Mouse (Mus musculus) heart, embryonic 12.5 days (tissue): ENCODE results near the gene Kdelc1. TPM values are rescaled to one million over a fixed set of nuclear protein-coding genes. Genes with fewer than 3 reads are reported as not detected.

ENCODE experiments used
- ATAC-seq: fragments of 200-750 bp; cut with Nextera tagmentation; 2 replicates; pipeline ENCODE4 v1.8.0; 2017; ENCODE audit warnings: moderate TSS enrichment, moderate library complexity; ENCODE audit not compliant: insufficient number of reproducible peaks, low FRiP score
- H3K27ac ChIP-seq: fragments of 300-500 bp; sonication (generic); 2 replicates; pipeline ENCODE4 v1.5.1; 2016; ENCODE audit warnings: mild to moderate bottlenecking, moderate library complexity; ENCODE audit not compliant: poor library complexity, severe bottlenecking
- H3K27me3 ChIP-seq: fragments of 300-500 bp; sonication (generic); replicated peaks from 2 replicates; pipeline ENCODE4 v1.6.1; 2016; ENCODE audit warnings: mild to moderate bottlenecking, moderate library complexity
- H3K36me3 ChIP-seq: fragments of 300-500 bp; sonication (generic); 2 replicates; pipeline ENCODE4 v1.6.1; 2016; ENCODE audit warnings: mild to moderate bottlenecking, moderate library complexity
- H3K4me1 ChIP-seq: fragments of 300-500 bp; sonication (generic); replicated peaks from 2 replicates; pipeline ENCODE4 v1.6.1; 2016; ENCODE audit warnings: mild to moderate bottlenecking
- H3K4me2 ChIP-seq: fragments of 300-500 bp; sonication (generic); 2 replicates; pipeline ENCODE4 v1.6.1; 2016; ENCODE audit warnings: mild to moderate bottlenecking, moderate library complexity
- H3K4me3 ChIP-seq: fragments of 300-500 bp; sonication (generic); 2 replicates; pipeline ENCODE4 v1.5.1; 2016; ENCODE audit warnings: mild to moderate bottlenecking
- H3K9ac ChIP-seq: fragments of 300-500 bp; sonication (generic); 2 replicates; pipeline ENCODE4 v1.6.1; 2016; ENCODE audit warnings: mild to moderate bottlenecking, moderate library complexity
- H3K9me3 ChIP-seq: fragments of 300-500 bp; sonication (generic); replicated peaks from 2 replicates; pipeline ENCODE4 v1.6.1; 2016; ENCODE audit warnings: mild to moderate bottlenecking, moderate library complexity
- WGBS: fragments of 180-500 bp; shearing (Covaris S2); methylation state at CpG from one replicate; pipeline ENCODE4 v1.1.7; 2016; 5-methylcytosine and 5-hydroxymethylcytosine counted together
- polyA plus RNA-seq: library from polyadenylated mRNA; unstranded; fragments of >200 nt; fragmentation: Nextera tagmentation; extraction: Ambion mirVana; gene quantifications from 2 replicates; pipeline ENCODE4 v1.2.1, GENCODE M21; 2016

The Kdelc1 gene
- polyA plus RNA-seq, 1 experiment from 2014 or later, result 54.7 TPM

GRCm38 (mm10) chr1:44129929-44130581, 11.4 kb upstream of the Kdelc1 start:
- Histone ChIP-seq H3K4me1 (no peaks in the 10 kb centered on the region), H3K9ac (no peak overlapping the region), H3K4me3 (no peak overlapping the region), H3K27ac (no peak overlapping the region), H3K27me3 (no peaks in the 10 kb centered on the region), H3K4me2 (no peak overlapping the region), H3K36me3 (peaks cover 40% of the 10 kb centered on the region), H3K9me3 (no peaks in the 10 kb centered on the region)
- no peak for ATAC-seq
- WGBS, result 56% methylated on average over 4 of the region's 4 CpGs

DNA sequence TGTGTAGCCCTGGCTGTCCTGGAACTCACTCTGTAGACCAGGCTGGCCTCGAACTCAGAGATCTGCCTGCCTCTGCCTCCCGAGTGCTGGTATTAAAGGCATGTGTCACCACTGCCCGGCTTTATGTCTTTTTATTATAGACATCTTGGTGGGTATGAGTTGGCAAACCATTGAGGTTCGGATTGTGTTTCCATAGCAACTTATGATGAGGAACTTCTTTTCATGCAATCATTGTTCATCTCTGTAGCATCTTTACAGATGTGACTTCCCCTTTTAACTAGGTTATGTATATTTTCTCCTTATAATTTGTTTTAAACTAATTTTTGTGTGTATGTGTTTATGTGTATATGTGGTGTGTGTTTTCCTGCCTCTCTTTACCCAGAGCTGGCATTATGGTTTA, 7.0 kb upstream of the Kdelc1 start:
- Histone ChIP-seq H3K4me2 (no peak overlapping the region), H3K27me3 (no peaks in the 10 kb centered on the region), H3K36me3 (peaks cover 43% of the 10 kb centered on the region), H3K4me3 (no peak overlapping the region), H3K9me3 (no peaks in the 10 kb centered on the region), H3K4me1 (no peaks in the 10 kb centered on the region), H3K27ac (no peak overlapping the region), H3K9ac (no peak overlapping the region)
- 85% methylated on average over 4 of the region's 4 CpGs for WGBS
- ATAC-seq, result no peak

DNA sequence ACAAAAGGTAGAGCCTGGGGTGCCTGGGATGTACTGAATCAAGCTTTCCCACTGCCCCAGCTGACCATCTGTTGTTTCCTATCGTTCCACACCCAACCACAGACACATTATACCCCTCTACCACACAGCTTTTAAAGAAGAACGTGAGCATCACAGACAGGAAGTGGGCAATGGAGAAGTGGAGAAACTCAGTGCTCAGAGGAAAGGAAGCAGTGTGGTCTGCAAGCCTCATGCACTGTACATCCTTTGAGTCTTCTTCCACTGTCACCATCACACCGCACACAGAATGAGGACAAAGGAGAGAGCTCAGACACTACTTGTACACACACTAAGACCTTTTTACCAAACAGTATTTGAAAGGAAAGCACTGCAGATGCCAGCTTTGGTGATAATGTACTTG, 3.6 kb upstream of the Kdelc1 start:
- Histone ChIP-seq H3K9ac (no peak overlapping the region), H3K9me3 (no peaks in the 10 kb centered on the region), H3K36me3 (peaks cover 30% of the 10 kb centered on the region), H3K4me2 (no peak overlapping the region), H3K27ac (no peak overlapping the region), H3K4me1 (0 out of 2 replicates have a peak, but pooled peaks cover 2% of the 10 kb centered on the region), H3K27me3 (no peaks in the 10 kb centered on the region), H3K4me3 (no peak overlapping the region)
- 68% methylated on average over 3 of the region's 3 CpGs for WGBS
- ATAC-seq, result no peak

- Histone ChIP-seq H3K4me2 (peak overlapping the region; percentile 77), H3K4me1 (0 out of 2 replicates have a peak, but pooled peaks cover 2% of the 10 kb centered on the region), H3K4me3 (peak overlapping the region; percentile 78), H3K9me3 (no peaks in the 10 kb centered on the region), H3K36me3 (peaks cover 30% of the 10 kb centered on the region), H3K27ac (peak overlapping the region; percentile 98), H3K27me3 (no peaks in the 10 kb centered on the region), H3K9ac (peak overlapping the region; percentile 86)
- 8% methylated on average over 6 of the region's 6 CpGs for WGBS
- ATAC-seq, result 0 out of 2 replicates have a peak, but pooled peaks have one; percentile 1
Measured at GRCm38 (mm10) chr1:44120074-44120406, 1.4 kb upstream of the Kdelc1 start.

DNA sequence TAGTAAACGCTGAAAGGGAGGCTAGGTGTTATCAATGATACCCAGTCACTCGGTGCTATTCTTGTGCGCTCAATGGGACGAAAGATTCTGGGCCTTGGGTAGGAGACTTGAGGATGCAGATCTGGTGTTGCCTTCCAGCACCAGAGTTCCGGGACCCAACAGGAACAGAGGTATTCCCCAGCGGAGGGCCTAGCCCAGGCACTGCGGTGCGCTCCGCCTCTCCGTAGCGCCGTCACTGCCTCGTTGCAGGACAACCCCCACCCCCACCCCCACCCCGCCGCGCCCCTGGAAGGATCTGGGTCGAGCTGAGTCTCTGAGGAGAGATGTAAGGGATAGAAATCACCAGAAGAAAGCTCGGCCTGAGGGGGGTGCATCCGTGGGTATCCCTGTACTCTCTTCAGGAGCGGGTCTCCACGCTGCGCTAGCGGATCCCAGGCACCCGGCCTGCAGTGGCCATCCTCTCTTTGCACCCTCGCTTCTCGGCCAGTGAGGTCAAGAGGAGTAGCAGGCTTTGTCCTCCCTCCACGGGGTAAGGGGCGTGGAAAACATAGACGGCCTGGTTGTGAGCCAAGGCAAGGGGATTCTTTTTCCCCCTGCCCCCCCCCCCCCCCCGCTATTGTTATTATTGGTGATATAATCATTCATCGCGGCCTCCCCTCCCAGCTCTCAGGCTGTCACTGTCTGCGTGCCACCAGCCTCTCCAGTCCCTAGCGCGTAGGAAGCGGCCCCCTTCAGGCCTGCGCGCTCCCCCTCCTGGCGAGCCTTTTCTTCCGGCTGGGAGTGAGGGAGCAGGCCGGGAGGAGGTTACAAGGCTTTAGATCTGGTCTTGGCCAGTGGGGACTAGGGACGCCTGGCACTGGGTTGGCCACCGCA, 829 bp upstream of the Kdelc1 start:
- WGBS, result 0% methylated on average over 42 of the region's 43 CpGs

GRCm38 (mm10) chr1:44117571-44117970, 1.0 kb downstream of the Kdelc1 start:
- peak overlapping the region; percentile 58 for H3K4me2 ChIP-seq
- no peak overlapping the region for H3K27ac ChIP-seq
- no peak overlapping the region for H3K9ac ChIP-seq
- 0 out of 2 replicates have a peak, but pooled peaks cover 2% of the 10 kb centered on the region for H3K4me1 ChIP-seq
- peaks cover 29% of the 10 kb centered on the region for H3K36me3 ChIP-seq
- ATAC-seq, result no peak
- H3K9me3 ChIP-seq, result no peaks in the 10 kb centered on the region
- no peaks in the 10 kb centered on the region for H3K27me3 ChIP-seq
- H3K4me3 ChIP-seq, result 0 out of 2 replicates have a peak overlapping the region, but pooled peaks have one; percentile 21

More for the DNA sequence above, 829 bp upstream of the Kdelc1 start:
- Histone ChIP-seq H3K9me3 (no peaks in the 10 kb centered on the region), H3K36me3 (peaks cover 32% of the 10 kb centered on the region), H3K4me3 (peak overlapping the region; percentile 78), H3K9ac (peak overlapping the region; percentile 86), H3K4me2 (peak overlapping the region; percentile 77), H3K27me3 (no peaks in the 10 kb centered on the region), H3K27ac (peak overlapping the region; percentile 98), H3K4me1 (0 out of 2 replicates have a peak, but pooled peaks cover 2% of the 10 kb centered on the region)
- ATAC-seq, result peak; percentile 90

DNA sequence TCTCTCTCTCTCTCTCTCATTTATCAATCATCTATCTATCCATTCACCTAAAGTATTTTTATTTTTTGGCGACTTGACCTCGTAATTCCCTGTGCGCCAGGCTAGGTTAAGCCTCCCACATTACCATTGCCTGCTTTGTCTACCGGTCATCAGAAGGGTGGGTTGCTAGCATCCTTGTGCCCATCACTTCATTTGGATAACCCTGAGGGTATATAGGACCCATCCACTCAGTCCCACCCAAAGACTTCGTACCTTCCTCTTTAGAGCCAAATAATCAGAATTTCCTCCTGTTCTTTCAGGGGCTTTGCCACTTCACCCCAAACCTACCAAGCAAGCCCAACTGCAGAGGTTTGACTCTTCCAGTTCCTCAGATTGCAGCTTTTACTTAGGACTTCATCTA, 15.7 kb downstream of the Kdelc1 start:
- H3K27ac ChIP-seq, result no peak overlapping the region
- H3K9me3 ChIP-seq, result no peaks in the 10 kb centered on the region
- H3K9ac ChIP-seq, result peak overlapping the region; percentile 62; the same call in 1 of the 2 replicates
- peak overlapping the region; percentile 77 for H3K4me2 ChIP-seq
- peaks cover 6% of the 10 kb centered on the region for H3K4me1 ChIP-seq
- H3K4me3 ChIP-seq, result peak overlapping the region; percentile 91
- peaks cover 27% of the 10 kb centered on the region for H3K36me3 ChIP-seq
- 21% methylated on average over 5 of the region's 5 CpGs for WGBS
- ATAC-seq, result no peak
- no peaks in the 10 kb centered on the region for H3K27me3 ChIP-seq

GRCm38 (mm10) chr1:44102259-44102717, 16.3 kb downstream of the Kdelc1 start, which contains the start of gene Tex30:
TSS of gene Tex30 (minus strand) at chr1:44102441.
- WGBS, result under 1% methylated on average over 55 of the region's 55 CpGs
- peak; percentile 97 for ATAC-seq
- H3K27me3 ChIP-seq, result no peaks in the 10 kb centered on the region
- peak within 1 kb of the TSS; percentile 91 for H3K9ac ChIP-seq
- peaks cover 6% of the 10 kb centered on the region for H3K4me1 ChIP-seq
- peaks cover 28% of the 10 kb centered on the region for H3K36me3 ChIP-seq
- no peaks in the 10 kb centered on the region for H3K9me3 ChIP-seq
- H3K4me2 ChIP-seq, result peak within 1 kb of the TSS; percentile 77
- peak within 1 kb of the TSS; percentile 96 for H3K27ac ChIP-seq
- H3K4me3 ChIP-seq, result peak within 1 kb of the TSS; percentile 91

- Histone ChIP-seq H3K4me3 (peak overlapping the region; percentile 91), H3K27me3 (no peaks in the 10 kb centered on the region), H3K36me3 (peaks cover 32% of the 10 kb centered on the region), H3K27ac (peak overlapping the region; percentile 96), H3K9ac (peak overlapping the region; percentile 91), H3K9me3 (no peaks in the 10 kb centered on the region), H3K4me2 (peak overlapping the region; percentile 77), H3K4me1 (peaks cover 6% of the 10 kb centered on the region)
- under 1% methylated on average over 55 of the region's 55 CpGs for WGBS
- peak; percentile 72 for ATAC-seq
Measured at GRCm38 (mm10) chr1:44101448-44102225, 17.0 kb downstream of the Kdelc1 start.

- 0% methylated on average over 1 of the region's 1 CpGs for WGBS
- H3K9ac ChIP-seq, result no peak overlapping the region
- H3K4me2 ChIP-seq, result no peak overlapping the region
- no peaks in the 10 kb centered on the region for H3K9me3 ChIP-seq
- no peaks in the 10 kb centered on the region for H3K36me3 ChIP-seq
- ATAC-seq, result no peak
- H3K4me3 ChIP-seq, result no peak overlapping the region
- no peaks in the 10 kb centered on the region for H3K4me1 ChIP-seq
- H3K27me3 ChIP-seq, result no peaks in the 10 kb centered on the region
- H3K27ac ChIP-seq, result no peak overlapping the region
Measured at GRCm38 (mm10) chr1:44064625-44065024, 54.0 kb downstream of the Kdelc1 start.
